Mouse (Mus musculus): Measurements from ENCODE around the gene Alas2. TPM values are rescaled to one million over a fixed set of nuclear protein-coding genes. Genes with fewer than 3 reads are reported as not detected.

The Alas2 gene
- polyA plus RNA-seq, 1 experiment from 2014 or later = 79.8 TPM

- H3K4me2 ChIP-seq (ENCODE audit: low read depth, low read length) = no peak overlapping the region
- H3K9me3 ChIP-seq (ENCODE audit: control insufficient read depth, low read length) = no peaks in the 10 kb centered on the region
- H3K4me3 ChIP-seq (ENCODE audit: low read length) = no peak overlapping the region
- H3K36me3 ChIP-seq (ENCODE audit: control insufficient read depth, insufficient read depth, low read length) = no peaks in the 10 kb centered on the region
- no peak overlapping the region for H3K9ac ChIP-seq (ENCODE audit: low read depth, low read length)
- H3K27ac ChIP-seq (ENCODE audit: low read length) = no peak overlapping the region
- no peaks in the 10 kb centered on the region for H3K4me1 ChIP-seq (ENCODE audit: control insufficient read depth, insufficient read depth, low read length)
- H3K27me3 ChIP-seq (replicated peaks; ENCODE audit: control insufficient read depth, insufficient read depth, low read length) = no peaks in the 10 kb centered on the region
- ATAC-seq = no peak
- 94% methylated on average over 2 of the region's 2 CpGs for whole genome bisulfite sequencing
Observed at GRCm38 (mm10) chrX:150551986-150552385, 4.8 kb downstream of the Alas2 start.

- Histone ChIP-seq H3K27me3 (replicated peaks; ENCODE audit: control insufficient read depth, insufficient read depth, low read length) (no peaks in the 10 kb centered on the region), H3K9ac (ENCODE audit: low read depth, low read length) (no peak overlapping the region), H3K4me1 (ENCODE audit: control insufficient read depth, insufficient read depth, low read length) (no peaks in the 10 kb centered on the region), H3K4me3 (ENCODE audit: low read length) (no peak overlapping the region), H3K36me3 (ENCODE audit: control insufficient read depth, insufficient read depth, low read length) (no peaks in the 10 kb centered on the region), H3K4me2 (ENCODE audit: low read depth, low read length) (no peak overlapping the region), H3K27ac (ENCODE audit: low read length) (no peak overlapping the region), H3K9me3 (ENCODE audit: control insufficient read depth, low read length) (no peaks in the 10 kb centered on the region)
- 88% methylated on average over 3 of the region's 3 CpGs for WGBS
- no peak for ATAC-seq
Observed at GRCm38 (mm10) chrX:150554032-150554431, 6.9 kb downstream of the Alas2 start.

GRCm38 (mm10) chrX:150564644-150565357 lies 17.6 kb downstream of the Alas2 start:
- no peak overlapping the region for H3K4me3 ChIP-seq (ENCODE audit: low read length)
- H3K27ac ChIP-seq (ENCODE audit: low read length) = no peak overlapping the region
- H3K4me1 ChIP-seq (ENCODE audit: control insufficient read depth, insufficient read depth, low read length) = no peaks in the 10 kb centered on the region
- H3K9me3 ChIP-seq (ENCODE audit: control insufficient read depth, low read length) = no peaks in the 10 kb centered on the region
- peak; percentile 84 for ATAC-seq
- no peak overlapping the region for H3K4me2 ChIP-seq (ENCODE audit: low read depth, low read length)
- H3K9ac ChIP-seq (ENCODE audit: low read depth, low read length) = no peak overlapping the region
- no peaks in the 10 kb centered on the region for H3K27me3 ChIP-seq (replicated peaks; ENCODE audit: control insufficient read depth, insufficient read depth, low read length)
- H3K36me3 ChIP-seq (ENCODE audit: control insufficient read depth, insufficient read depth, low read length) = no peaks in the 10 kb centered on the region
- 90% methylated on average over 12 of the region's 12 CpGs for WGBS

GRCm38 (mm10) chrX:150581921-150582320 lies 34.7 kb downstream of the Alas2 start:
- Histone ChIP-seq H3K4me2 (ENCODE audit: low read depth, low read length) (no peak overlapping the region), H3K4me1 (ENCODE audit: control insufficient read depth, insufficient read depth, low read length) (no peaks in the 10 kb centered on the region), H3K36me3 (ENCODE audit: control insufficient read depth, insufficient read depth, low read length) (no peaks in the 10 kb centered on the region; the same call in 1 of the 2 replicates), H3K9me3 (ENCODE audit: control insufficient read depth, low read length) (no peaks in the 10 kb centered on the region), H3K27ac (ENCODE audit: low read length) (no peak overlapping the region), H3K27me3 (replicated peaks; ENCODE audit: control insufficient read depth, insufficient read depth, low read length) (no peaks in the 10 kb centered on the region), H3K4me3 (ENCODE audit: low read length) (no peak overlapping the region), H3K9ac (ENCODE audit: low read depth, low read length) (no peak overlapping the region)
- ATAC-seq = no peak

- no peak overlapping the region for H3K27ac ChIP-seq (ENCODE audit: low read length)
- H3K4me1 ChIP-seq (ENCODE audit: control insufficient read depth, insufficient read depth, low read length) = peaks cover 3% of the 10 kb centered on the region; the same call in 1 of the 2 replicates
- no peaks in the 10 kb centered on the region for H3K9me3 ChIP-seq (ENCODE audit: control insufficient read depth, low read length)
- H3K36me3 ChIP-seq (ENCODE audit: control insufficient read depth, insufficient read depth, low read length) = no peaks in the 10 kb centered on the region; the same call in 1 of the 2 replicates
- H3K4me3 ChIP-seq (ENCODE audit: low read length) = no peak overlapping the region
- no peaks in the 10 kb centered on the region for H3K27me3 ChIP-seq (replicated peaks; ENCODE audit: control insufficient read depth, insufficient read depth, low read length)
- H3K9ac ChIP-seq (ENCODE audit: low read depth, low read length) = no peak overlapping the region
- 83% methylated on average over 8 of the region's 8 CpGs for WGBS
- no peak for ATAC-seq
- no peak overlapping the region for H3K4me2 ChIP-seq (ENCODE audit: low read depth, low read length)
Observed at GRCm38 (mm10) chrX:150585116-150585515, 37.9 kb downstream of the Alas2 start.

- H3K9me3 ChIP-seq (ENCODE audit: control insufficient read depth, low read length) = no peaks in the 10 kb centered on the region
- peak within 1 kb of the TSS; percentile 58 for H3K4me2 ChIP-seq (ENCODE audit: low read depth, low read length)
- peak; percentile 96 for ATAC-seq
- H3K4me3 ChIP-seq (ENCODE audit: low read length) = peak within 1 kb of the TSS; percentile 60
- H3K9ac ChIP-seq (ENCODE audit: low read depth, low read length) = peak within 1 kb of the TSS; percentile 71
- H3K27me3 ChIP-seq (replicated peaks; ENCODE audit: control insufficient read depth, insufficient read depth, low read length) = no peaks in the 10 kb centered on the region
- H3K27ac ChIP-seq (ENCODE audit: low read length) = peak within 1 kb of the TSS; percentile 85
- H3K4me1 ChIP-seq (ENCODE audit: control insufficient read depth, insufficient read depth, low read length) = peaks cover 3% of the 10 kb centered on the region; the same call in 1 of the 2 replicates
- 16% methylated on average over 31 of the region's 35 CpGs for WGBS
- H3K36me3 ChIP-seq (ENCODE audit: control insufficient read depth, insufficient read depth, low read length) = no peaks in the 10 kb centered on the region
Observed at GRCm38 (mm10) chrX:150588023-150588764, 41.0 kb downstream of the Alas2 start, which contains the start of gene Pfkfb1. Pfkfb1 (plus strand) TSS chrX:150588229.

GRCm38 (mm10) chrX:150589696-150590095 lies 42.5 kb downstream of the Alas2 start, which contains the start of gene Apex2:
Apex2 (minus strand) TSS chrX:150589868.
- H3K4me1 ChIP-seq (ENCODE audit: control insufficient read depth, insufficient read depth, low read length) = peaks cover 3% of the 10 kb centered on the region; the same call in 1 of the 2 replicates
- H3K27ac ChIP-seq (ENCODE audit: low read length) = no peak within 1 kb of the TSS
- H3K36me3 ChIP-seq (ENCODE audit: control insufficient read depth, insufficient read depth, low read length) = no peaks in the 10 kb centered on the region
- no peaks in the 10 kb centered on the region for H3K27me3 ChIP-seq (replicated peaks; ENCODE audit: control insufficient read depth, insufficient read depth, low read length)
- peak within 1 kb of the TSS; percentile 60 for H3K4me3 ChIP-seq (ENCODE audit: low read length)
- WGBS = 72% methylated on average over 5 of the region's 5 CpGs
- no peak within 1 kb of the TSS for H3K9ac ChIP-seq (ENCODE audit: low read depth, low read length)
- peak within 1 kb of the TSS; percentile 58; the same call in 1 of the 2 replicates for H3K4me2 ChIP-seq (ENCODE audit: low read depth, low read length)
- no peak for ATAC-seq
- H3K9me3 ChIP-seq (ENCODE audit: control insufficient read depth, low read length) = no peaks in the 10 kb centered on the region

- 79% methylated on average over 12 of the region's 12 CpGs for WGBS
- Histone ChIP-seq H3K9ac (ENCODE audit: low read depth, low read length) (no peak overlapping the region), H3K27ac (ENCODE audit: low read length) (no peak overlapping the region), H3K4me3 (ENCODE audit: low read length) (no peak overlapping the region), H3K4me1 (ENCODE audit: control insufficient read depth, insufficient read depth, low read length) (peaks cover 3% of the 10 kb centered on the region; the same call in 1 of the 2 replicates), H3K9me3 (ENCODE audit: control insufficient read depth, low read length) (no peaks in the 10 kb centered on the region), H3K4me2 (ENCODE audit: low read depth, low read length) (no peak overlapping the region), H3K36me3 (ENCODE audit: control insufficient read depth, insufficient read depth, low read length) (no peaks in the 10 kb centered on the region), H3K27me3 (replicated peaks; ENCODE audit: control insufficient read depth, insufficient read depth, low read length) (no peaks in the 10 kb centered on the region)
- no peak for ATAC-seq
Observed at GRCm38 (mm10) chrX:150593266-150594035, 46.3 kb downstream of the Alas2 start.

GRCm38 (mm10) chrX:150594176-150594575 lies 47.0 kb downstream of the Alas2 start:
- Histone ChIP-seq H3K27me3 (replicated peaks; ENCODE audit: control insufficient read depth, insufficient read depth, low read length) (no peaks in the 10 kb centered on the region), H3K9me3 (ENCODE audit: control insufficient read depth, low read length) (no peaks in the 10 kb centered on the region), H3K36me3 (ENCODE audit: control insufficient read depth, insufficient read depth, low read length) (no peaks in the 10 kb centered on the region), H3K4me2 (ENCODE audit: low read depth, low read length) (no peak overlapping the region), H3K9ac (ENCODE audit: low read depth, low read length) (no peak overlapping the region), H3K4me3 (ENCODE audit: low read length) (no peak overlapping the region), H3K27ac (ENCODE audit: low read length) (no peak overlapping the region), H3K4me1 (ENCODE audit: control insufficient read depth, insufficient read depth, low read length) (no peaks in the 10 kb centered on the region)
- ATAC-seq = 0 out of 2 replicates have a peak, but pooled peaks have one; percentile 36
- 93% methylated on average over 3 of the region's 3 CpGs for WGBS
